Mouse (Mus musculus): ENCODE results near the gene Ip6k3.

The Ip6k3 gene

GRCm38 (mm10) chr17:27167545-27167944 is at the start of gene Ip6k3:
TSS of gene Ip6k3 (minus strand) at chr17:27167795.
- no peak for DNase-seq

- DNase-seq, result peak; percentile 93
Observed at GRCm38 (mm10) chr17:27212768-27213525, 45.4 kb upstream of the Ip6k3 start.

GRCm38 (mm10) chr17:27212006-27212405 is 44.4 kb upstream of the Ip6k3 start:
- peak; percentile 70 for DNase-seq

GRCm38 (mm10) chr17:27207113-27207707 is 39.6 kb upstream of the Ip6k3 start:
- DNase-seq, result peak; percentile 71

- DNase-seq, result peak; percentile 98
Observed at GRCm38 (mm10) chr17:27204075-27204909, 36.7 kb upstream of the Ip6k3 start, which contains the start of gene Lemd2. TSS of gene Lemd2 (minus strand) at chr17:27204469.

GRCm38 (mm10) chr17:27203358-27204074 is 35.9 kb upstream of the Ip6k3 start:
- peak; percentile 65 for DNase-seq

GRCm38 (mm10) chr17:27202919-27203357 is 35.3 kb upstream of the Ip6k3 start:
- DNase-seq, result no peak

GRCm38 (mm10) chr17:27201981-27202380 is 34.4 kb upstream of the Ip6k3 start:
- DNase-seq, result no peak

GRCm38 (mm10) chr17:27200801-27201200 is 33.2 kb upstream of the Ip6k3 start:
- DNase-seq, result no peak

GRCm38 (mm10) chr17:27199864-27200263 is 32.3 kb upstream of the Ip6k3 start:
- no peak for DNase-seq

GRCm38 (mm10) chr17:27199205-27199604 is 31.6 kb upstream of the Ip6k3 start:
- DNase-seq, result no peak

GRCm38 (mm10) chr17:27196206-27196605 is 28.6 kb upstream of the Ip6k3 start:
- DNase-seq, result no peak

- DNase-seq, result no peak
Observed at GRCm38 (mm10) chr17:27194258-27195185, 26.9 kb upstream of the Ip6k3 start.

GRCm38 (mm10) chr17:27191804-27192203 is 24.2 kb upstream of the Ip6k3 start:
- no peak for DNase-seq

GRCm38 (mm10) chr17:27191189-27191588 is 23.6 kb upstream of the Ip6k3 start:
- no peak for DNase-seq

- peak; percentile 79 for DNase-seq
Observed at GRCm38 (mm10) chr17:27189640-27190216, 22.1 kb upstream of the Ip6k3 start.

- no peak for DNase-seq
Observed at GRCm38 (mm10) chr17:27188883-27189282, 21.3 kb upstream of the Ip6k3 start.

GRCm38 (mm10) chr17:27187059-27187458 is 19.5 kb upstream of the Ip6k3 start:
- no peak for DNase-seq

GRCm38 (mm10) chr17:27186068-27186467 is 18.5 kb upstream of the Ip6k3 start:
- no peak for DNase-seq

GRCm38 (mm10) chr17:27183667-27184292 is 16.2 kb upstream of the Ip6k3 start:
- no peak for DNase-seq

GRCm38 (mm10) chr17:27182401-27182800 is 14.8 kb upstream of the Ip6k3 start:
- DNase-seq, result no peak
